Mouse (Mus musculus) bone marrow macrophage, adult 2 months (primary cell): Measurements from ENCODE around the gene Ift43. TPM values are rescaled to one million over a fixed set of nuclear protein-coding genes. Genes with fewer than 3 reads are reported as not detected.

ENCODE experiments used
- H3K27ac ChIP-seq: 2 replicates; pipeline ENCODE4 v1.5.1; 2012; ENCODE audit warnings: low read depth, low read length; ENCODE audit not compliant: insufficient read depth
- H3K4me1 ChIP-seq: 2 replicates; pipeline ENCODE4 v1.6.1; 2012; ENCODE audit warnings: low read length; ENCODE audit not compliant: control insufficient read depth, insufficient read depth
- H3K4me3 ChIP-seq: 2 replicates; pipeline ENCODE4 v1.5.1; 2012; ENCODE audit warnings: mild to moderate bottlenecking, low read length, moderate library complexity; ENCODE audit not compliant: insufficient read depth
- CTCF ChIP-seq: IDR thresholded peaks from 2 replicates; pipeline ENCODE4 v1.5.1; 2012; ENCODE audit warnings: low read depth, mild to moderate bottlenecking, low read length, moderate library complexity
- POLR2A ChIP-seq: IDR thresholded peaks from 2 replicates; pipeline ENCODE4 v1.6.1; 2012; ENCODE audit warnings: mild to moderate bottlenecking, low read depth, low read length, borderline replicate concordance
- polyA plus RNA-seq: library from polyadenylated mRNA; stranded (reverse); fragments of >200 nt; gene quantifications from 2 replicates; pipeline ENCODE4 v1.2.4, GENCODE M21; 2012; ENCODE audit not compliant: missing spikeins, insufficient read depth, insufficient read length

Gene Ift43
- polyA plus RNA-seq, 1 experiment = 12.9 TPM

GRCm38 (mm10) chr12:86051477-86051876, 30.9 kb upstream of the Ift43 start:
- Histone ChIP-seq H3K4me1 (peaks cover 16% of the 10 kb centered on the region), H3K4me3 (no peak overlapping the region), H3K27ac (no peak overlapping the region)
- TF ChIP-seq POLR2A (no peak), CTCF (no peak)

GRCm38 (mm10) chr12:86055306-86055705, 27.0 kb upstream of the Ift43 start:
- H3K4me3 ChIP-seq = no peak overlapping the region
- TF ChIP-seq CTCF (no peak), POLR2A (no peak)

GRCm38 (mm10) chr12:86056976-86057375, 25.4 kb upstream of the Ift43 start:
- Histone ChIP-seq H3K4me1 (no peaks in the 10 kb centered on the region), H3K27ac (no peak overlapping the region), H3K4me3 (no peak overlapping the region)
- TF ChIP-seq POLR2A (no peak), CTCF (no peak)

More at GRCm38 (mm10) chr12:86055306-86055705, 27.0 kb upstream of the Ift43 start:
- no peak overlapping the region for H3K27ac ChIP-seq
- H3K4me1 ChIP-seq = no peaks in the 10 kb centered on the region

GRCm38 (mm10) chr12:86057516-86057915, 24.8 kb upstream of the Ift43 start:
- Histone ChIP-seq H3K4me1 (no peaks in the 10 kb centered on the region), H3K27ac (no peak overlapping the region), H3K4me3 (no peak overlapping the region)
- no peak for TF ChIP-seq POLR2A
- TF ChIP-seq CTCF = no peak

- TF ChIP-seq CTCF = no peak
- TF ChIP-seq POLR2A = no peak
- H3K27ac ChIP-seq = no peak overlapping the region
- H3K4me3 ChIP-seq = no peak overlapping the region
- no peaks in the 10 kb centered on the region for H3K4me1 ChIP-seq
These were observed 23.0 kb upstream of the Ift43 start for GRCm38 (mm10) chr12:86059341-86059740.

GRCm38 (mm10) chr12:86064796-86065195, 17.5 kb upstream of the Ift43 start:
- Histone ChIP-seq H3K4me1 (no peaks in the 10 kb centered on the region), H3K4me3 (no peak overlapping the region), H3K27ac (no peak overlapping the region)
- TF ChIP-seq POLR2A (no peak), CTCF (no peak)

- Histone ChIP-seq H3K27ac (no peak overlapping the region), H3K4me1 (no peaks in the 10 kb centered on the region), H3K4me3 (no peak overlapping the region)
- TF ChIP-seq POLR2A (no peak), CTCF (no peak)
These were observed 10.9 kb upstream of the Ift43 start for GRCm38 (mm10) chr12:86071432-86071831.

GRCm38 (mm10) chr12:86074681-86075080, 7.7 kb upstream of the Ift43 start:
- Histone ChIP-seq H3K27ac (no peak overlapping the region), H3K4me3 (no peak overlapping the region), H3K4me1 (no peaks in the 10 kb centered on the region)
- TF ChIP-seq CTCF = no peak
- TF ChIP-seq POLR2A = no peak

- no peak overlapping the region for H3K27ac ChIP-seq
- TF ChIP-seq POLR2A (no peak), CTCF (no peak)
- H3K4me3 ChIP-seq = no peak overlapping the region
- H3K4me1 ChIP-seq = no peaks in the 10 kb centered on the region
These were observed 7.0 kb upstream of the Ift43 start for GRCm38 (mm10) chr12:86075358-86075757.

GRCm38 (mm10) chr12:86076321-86076901, 5.9 kb upstream of the Ift43 start:
- TF ChIP-seq POLR2A = no peak
- TF ChIP-seq CTCF = no peak
- no peak overlapping the region for H3K4me3 ChIP-seq
- no peaks in the 10 kb centered on the region for H3K4me1 ChIP-seq
- H3K27ac ChIP-seq = no peak overlapping the region

GRCm38 (mm10) chr12:86077322-86077721, 5.0 kb upstream of the Ift43 start:
- TF ChIP-seq CTCF (no peak), POLR2A (no peak)
- Histone ChIP-seq H3K4me1 (no peaks in the 10 kb centered on the region), H3K4me3 (no peak overlapping the region), H3K27ac (no peak overlapping the region)
